Mouse (Mus musculus) spleen, postnatal 4 days (tissue): ENCODE results near the gene Zzef1.

Experiments used
- DNase-seq, 2 experiments: peaks; one replicate each; pipeline ENCODE4 v3.0.0; 2022; ENCODE audit warnings: low spot score in 2 of 2

Zzef1 gene

GRCm38 (mm10) chr11:72908391-72908790 is 112.4 kb downstream of the Zzef1 start:
- no peak for DNase-seq

GRCm38 (mm10) chr11:72917299-72917996 is 121.4 kb downstream of the Zzef1 start:
- no peak for DNase-seq

DNA sequence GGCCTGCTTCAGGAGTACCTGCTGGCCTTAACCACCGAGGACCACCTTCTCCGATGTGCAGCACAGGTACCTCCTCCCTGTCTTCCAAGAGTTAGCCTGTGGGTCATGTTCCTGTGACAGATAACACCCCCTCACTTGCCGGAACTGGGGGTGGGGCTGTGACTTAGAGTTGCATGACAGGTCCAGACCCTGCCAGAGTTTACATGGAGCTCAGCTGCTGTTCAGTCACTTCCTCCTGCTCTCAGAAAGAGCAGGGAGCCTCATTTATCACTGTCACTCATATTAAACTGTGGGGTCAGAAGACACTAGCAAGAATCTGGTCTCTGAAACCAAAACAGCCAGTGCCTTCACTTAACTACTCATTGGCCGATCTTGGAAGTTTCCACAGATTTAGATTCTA is 127.1 kb downstream of the Zzef1 start:
- DNase-seq, result no peak

DNA sequence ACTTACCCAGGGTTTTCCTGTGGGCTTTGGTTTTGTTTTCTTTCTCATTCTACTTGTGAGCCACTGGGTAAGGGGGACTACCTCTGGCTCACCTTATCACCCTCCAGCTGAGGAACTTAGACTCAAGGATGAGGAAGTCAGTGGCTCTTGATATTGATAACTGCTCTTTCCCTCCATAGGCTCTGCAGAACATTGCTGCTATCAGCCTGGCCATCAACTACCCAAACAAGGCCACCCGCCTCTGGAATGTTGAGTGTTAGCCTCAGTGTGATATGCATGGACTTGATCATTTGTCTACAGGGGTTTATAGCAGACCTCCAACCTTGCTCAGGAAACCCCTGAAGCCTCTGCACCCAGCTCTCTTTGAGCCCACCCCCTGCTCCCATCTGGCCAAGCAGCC is 128.4 kb downstream of the Zzef1 start:
- DNase-seq, result no peak

GRCm38 (mm10) chr11:72925067-72925466 is 129.0 kb downstream of the Zzef1 start:
- DNase-seq, result no peak

DNA sequence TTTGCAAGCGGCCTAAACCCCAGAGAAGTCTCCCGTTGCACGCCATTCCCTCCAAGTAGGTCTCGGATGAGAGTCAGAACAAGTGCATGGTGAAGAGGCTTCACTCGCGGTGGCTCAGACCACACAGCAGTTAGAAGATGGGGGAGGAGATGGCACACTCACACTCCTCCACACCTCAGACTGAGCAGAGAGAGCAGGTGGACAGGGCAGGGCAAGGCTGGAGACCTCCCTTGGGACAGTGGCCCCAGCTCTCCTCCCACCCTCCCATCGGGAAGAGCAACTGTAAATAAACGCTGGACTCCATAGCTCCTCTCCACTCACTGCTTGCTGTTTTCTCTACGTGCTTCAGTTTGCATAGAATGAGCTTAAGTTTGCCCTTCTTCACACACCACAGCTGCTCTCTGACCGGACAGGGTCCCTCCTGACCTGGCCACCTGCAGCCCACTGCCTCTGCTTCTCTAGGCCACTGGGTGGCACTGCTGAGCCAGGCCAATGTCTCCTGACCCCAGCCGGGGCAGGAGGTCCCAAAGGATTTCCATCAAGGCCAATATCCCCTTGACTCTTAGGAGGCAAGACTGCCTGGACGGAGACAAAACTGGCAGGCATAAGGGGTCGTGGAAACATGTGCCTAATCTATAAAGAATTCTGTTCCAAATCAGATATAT is 130.3 kb downstream of the Zzef1 start:
- peak; percentile 45 to 81 for DNase-seq

DNA sequence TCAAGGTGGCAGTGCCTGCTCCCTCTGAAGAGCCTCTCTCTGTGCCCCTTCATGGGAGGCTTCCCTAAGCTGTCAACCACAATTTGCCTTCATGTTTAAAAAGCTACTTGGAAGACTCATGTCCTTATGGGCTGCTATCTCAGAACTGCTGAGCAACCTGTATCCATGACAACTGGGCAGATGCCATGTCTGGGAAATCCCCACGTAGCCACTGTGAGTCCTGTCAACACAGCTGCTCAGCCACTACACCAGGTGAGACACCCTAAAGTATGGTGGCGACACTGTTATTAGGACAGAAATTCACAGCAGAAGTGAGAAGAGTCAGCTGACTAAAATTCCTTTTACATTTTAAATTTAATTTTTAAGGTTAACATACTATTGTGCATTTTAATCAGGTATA is 132.5 kb downstream of the Zzef1 start:
- no peak for DNase-seq

- DNase-seq, result peak in 1 of 2 experiments; percentile 73
Measured at GRCm38 (mm10) chr11:72940208-72941143, 144.4 kb downstream of the Zzef1 start.

DNA sequence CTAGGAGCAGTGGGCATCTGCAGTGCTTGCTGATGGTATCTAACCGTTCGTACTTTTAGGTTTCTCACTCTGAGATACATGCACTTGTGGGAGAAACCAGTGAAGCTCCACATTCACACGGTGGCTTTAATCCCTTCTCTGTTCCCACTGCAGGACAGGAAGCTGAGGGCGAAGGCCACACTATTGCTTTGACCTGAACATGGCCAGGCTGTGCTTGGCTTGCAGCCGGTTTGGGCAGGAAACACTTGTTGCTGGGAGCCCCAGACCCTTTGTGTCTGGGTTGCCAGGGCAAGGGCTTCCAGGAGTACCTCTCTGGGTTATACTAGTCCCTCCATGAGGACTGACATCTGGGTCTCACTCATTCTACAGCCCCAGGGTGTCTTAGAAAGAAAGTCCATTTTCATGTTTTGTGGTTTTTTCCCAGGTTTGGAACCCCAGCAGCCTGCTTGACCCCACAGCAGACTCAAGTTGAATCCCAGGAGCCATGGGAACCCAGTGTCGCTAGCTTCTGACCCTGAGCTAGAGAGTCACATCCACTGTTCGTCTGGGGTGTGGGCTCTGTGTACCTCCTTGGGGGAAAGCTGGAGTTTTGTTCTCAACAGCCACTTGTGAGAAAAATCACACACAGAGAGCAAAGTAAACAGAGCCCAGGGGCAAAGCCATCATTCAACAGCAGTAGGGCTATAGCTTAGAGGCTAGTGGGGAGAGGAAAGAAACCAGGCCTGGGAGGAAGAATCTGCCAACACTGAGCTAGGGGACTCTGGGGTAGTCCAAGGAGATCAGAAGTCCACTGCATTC is 149.2 kb downstream of the Zzef1 start:
- DNase-seq, result no peak

DNA sequence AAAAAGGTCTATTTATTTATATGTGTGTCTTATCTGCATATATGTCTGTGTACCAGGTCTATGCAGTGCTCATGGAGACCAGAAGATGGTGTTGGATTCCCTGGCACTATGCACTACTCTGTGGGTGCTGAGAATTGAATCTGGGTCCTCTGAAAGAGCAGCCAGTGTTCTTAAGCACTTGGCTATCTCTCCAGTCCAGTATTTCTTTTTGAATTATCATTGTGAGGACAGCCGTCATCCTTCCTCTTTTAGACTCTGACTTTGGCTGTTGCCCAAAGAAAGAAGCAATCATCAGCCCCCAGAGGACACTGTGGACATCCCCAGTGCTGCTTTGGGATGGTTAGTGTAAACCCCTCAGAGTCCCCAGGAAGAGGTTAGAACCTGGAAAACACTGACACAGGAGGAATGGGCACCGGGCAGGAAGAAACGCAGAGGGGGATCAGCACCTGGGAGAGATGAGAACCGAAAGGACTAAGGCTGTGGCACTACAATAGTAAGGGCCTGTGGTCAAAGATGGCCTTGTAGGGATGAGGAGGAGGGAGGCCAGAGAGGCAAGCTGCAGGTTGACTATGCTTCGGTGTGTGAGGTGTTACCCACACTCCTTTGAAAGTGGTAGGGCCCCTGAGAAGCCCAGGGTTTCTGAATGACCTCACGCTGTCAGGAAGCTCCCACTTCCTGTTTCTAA is 150.0 kb downstream of the Zzef1 start:
- DNase-seq, result no peak

- no peak for DNase-seq
Measured at GRCm38 (mm10) chr11:72946560-72947119, 150.6 kb downstream of the Zzef1 start.

DNA sequence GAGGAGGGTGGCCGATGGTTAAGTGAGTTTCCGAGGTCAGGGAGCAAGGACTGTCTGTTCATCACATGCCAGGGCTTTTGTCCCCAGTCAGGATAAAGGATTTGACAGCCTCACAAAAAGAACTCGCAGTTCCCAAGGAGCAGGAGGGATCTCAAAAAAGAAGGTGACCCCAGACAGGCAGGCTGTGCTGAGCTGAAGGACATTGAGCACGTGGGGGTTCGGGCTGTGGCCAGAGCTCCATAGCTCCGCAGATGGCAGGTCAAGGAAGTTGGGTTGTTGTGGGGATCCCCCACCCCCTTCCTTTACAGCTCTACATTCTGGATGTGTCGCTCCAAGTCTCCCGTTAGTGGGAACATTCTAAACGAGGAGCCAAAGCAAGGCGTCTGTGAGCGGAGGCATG is 151.8 kb downstream of the Zzef1 start:
- no peak for DNase-seq

DNA sequence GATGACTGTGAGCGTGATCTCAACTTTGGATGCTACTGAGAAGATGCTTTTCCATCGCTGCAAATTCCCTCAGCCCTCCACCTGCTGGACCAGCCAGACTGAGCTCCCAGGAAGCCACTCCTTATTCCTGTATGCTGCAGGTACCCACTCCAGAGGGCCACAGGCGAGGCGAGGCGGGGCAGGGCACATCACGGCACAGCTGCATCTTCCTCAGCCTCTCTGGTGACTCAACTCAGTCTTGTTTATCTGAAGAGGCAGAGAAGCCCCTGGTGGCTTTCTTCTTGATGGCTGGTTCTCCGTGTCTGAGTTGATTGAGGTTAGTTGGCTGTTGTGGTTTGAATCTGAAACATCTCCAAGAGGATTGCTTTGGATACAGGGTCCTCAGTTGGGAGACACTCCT is 152.2 kb downstream of the Zzef1 start:
- DNase-seq, result no peak

DNA sequence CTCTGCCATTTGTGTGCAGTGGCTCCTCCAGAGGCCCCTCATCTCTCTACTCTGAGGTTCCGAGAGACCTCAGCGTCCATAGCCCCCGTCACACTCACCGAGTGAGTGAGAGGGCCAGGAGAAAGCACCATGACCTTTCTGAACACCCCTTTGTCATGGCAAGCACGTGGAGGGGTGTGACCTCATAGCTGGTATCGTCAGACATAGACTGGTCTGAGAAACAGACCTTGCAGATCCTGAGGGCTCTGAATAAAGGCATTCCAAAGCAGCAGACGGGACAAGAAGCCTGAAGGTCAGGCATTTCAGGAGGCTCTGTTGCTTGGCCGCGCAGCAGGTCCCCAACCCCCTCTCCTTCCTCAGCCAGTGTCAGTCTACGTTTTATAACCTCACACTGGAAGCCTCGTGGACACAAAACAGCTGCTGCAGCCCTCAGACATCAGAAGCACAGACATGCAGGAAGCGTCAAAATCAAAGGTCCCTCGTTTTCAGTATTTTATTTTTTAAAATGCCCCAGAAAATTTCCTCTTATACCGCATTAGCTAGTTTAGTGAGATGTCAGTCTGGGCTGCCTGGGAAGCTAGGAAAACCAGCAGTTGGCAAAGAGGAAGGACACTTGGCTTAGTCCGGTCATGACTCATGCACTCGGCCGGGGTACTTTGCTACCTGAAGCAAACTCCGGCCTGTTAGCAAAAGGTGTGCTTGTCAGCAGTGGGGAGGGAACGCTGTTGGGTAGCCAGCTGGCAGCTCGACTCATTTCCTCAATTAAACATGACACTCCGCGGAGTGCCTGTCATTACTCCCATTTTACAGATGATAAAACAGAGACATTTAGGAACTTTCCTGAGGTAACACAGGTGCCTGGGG is 155.3 kb downstream of the Zzef1 start:
- DNase-seq, result no peak

DNA sequence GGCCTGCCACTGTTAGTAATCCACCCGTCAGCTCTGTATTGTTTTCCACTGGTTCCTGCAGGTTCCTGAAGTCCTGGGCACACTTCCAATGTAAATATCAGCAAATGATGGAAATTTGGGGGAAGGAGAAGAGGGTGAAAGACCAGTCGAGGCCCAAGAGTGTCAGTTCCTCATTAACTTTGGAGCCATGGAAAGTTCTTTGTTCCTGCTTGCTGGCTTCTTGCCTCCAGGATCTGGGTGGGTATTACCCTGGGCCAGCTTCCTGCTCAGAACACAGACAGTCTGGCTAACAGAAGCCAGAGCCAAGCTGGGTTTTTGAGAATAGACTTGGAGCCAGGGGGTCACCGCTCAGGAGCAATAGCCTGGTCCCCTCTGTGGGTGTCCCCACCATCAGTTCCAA is 156.2 kb downstream of the Zzef1 start:
- DNase-seq, result no peak

DNA sequence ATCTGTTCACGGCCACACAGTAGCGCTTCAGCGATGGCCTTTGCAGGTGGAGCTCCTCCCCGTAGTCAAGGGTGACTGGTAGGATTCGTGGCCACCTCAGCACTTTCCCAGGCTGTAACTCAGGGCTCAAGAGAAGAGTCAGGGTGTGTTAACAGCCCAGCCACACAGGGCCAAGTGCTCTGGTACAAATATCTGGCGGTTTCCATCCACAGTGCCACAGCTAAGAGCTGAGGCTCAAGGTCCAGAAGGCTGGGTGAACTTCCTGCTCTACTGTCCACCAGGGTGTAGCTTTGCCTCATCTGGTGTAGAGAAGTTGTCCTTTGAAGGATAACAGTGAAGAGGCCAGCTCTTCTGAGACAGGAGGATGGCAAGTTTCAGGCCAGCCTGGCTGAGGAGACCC is 156.7 kb downstream of the Zzef1 start:
- DNase-seq, result no peak

GRCm38 (mm10) chr11:72953116-72953439 is 157.1 kb downstream of the Zzef1 start:
- no peak for DNase-seq

DNA sequence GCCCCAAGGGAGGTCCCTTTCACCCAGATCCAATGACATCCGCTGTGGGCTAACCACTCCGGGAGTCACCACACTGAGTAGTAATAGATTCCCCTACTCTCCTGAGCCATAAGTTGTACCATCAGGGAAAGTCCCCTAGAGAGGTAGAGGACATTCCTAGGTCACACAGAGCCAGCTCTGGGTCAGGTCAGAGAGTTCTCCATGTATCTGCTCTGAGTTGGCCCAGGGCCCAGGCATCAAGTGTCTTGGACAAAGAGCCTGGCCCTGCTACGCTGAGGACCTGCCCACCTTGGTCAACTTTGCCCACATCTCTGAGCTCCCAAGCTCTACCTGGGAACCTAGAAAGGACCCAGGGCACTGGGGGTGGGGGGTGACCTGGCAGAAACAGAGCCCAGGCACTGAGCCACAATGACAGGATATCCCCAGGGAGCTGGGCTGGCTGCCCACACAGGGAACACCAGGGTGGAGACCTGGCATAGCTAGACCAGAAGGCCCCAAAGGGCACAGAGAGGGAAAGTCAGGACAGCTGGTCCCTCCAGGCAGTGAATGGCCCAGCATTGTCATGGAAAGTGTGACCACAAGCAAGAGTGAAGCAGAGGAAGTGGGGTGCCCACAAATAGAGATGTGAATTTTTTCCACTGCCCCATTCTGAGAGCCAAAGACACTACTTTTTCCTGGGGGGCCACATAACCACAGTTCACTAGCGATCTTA is 157.6 kb downstream of the Zzef1 start:
- no peak for DNase-seq

- no peak for DNase-seq
Measured at GRCm38 (mm10) chr11:72954216-72954615, 158.2 kb downstream of the Zzef1 start.
